ENCODE assay signal across 24 mouse cellular contexts in genomic region chr13:50355265-50355664, GRCm38 (mm10).
DNase-seq lines count a peak whose midpoint lies in the region; TF ChIP-seq lines count a peak whose summit lies in the region.
"Had no signal": no experiment of that assay in that cellular context is flagged by ENCODE, and none has a peak within 500 bp of the region (broad histone marks: within the 10 kb centered on the region; RNA-seq: fewer than 3 reads in every experiment).

No protein-coding gene starts in this region.

- H3K4me2 ChIP-seq in CH12.LX (ENCODE audit: insufficient read depth, low read depth, poor library complexity, severe bottlenecking) = no peak overlapping the region
- H3K4me2 ChIP-seq: embryonic facial prominence, embryonic 13.5 days; hindbrain, embryonic 15.5 days; neural tube, embryonic 12.5 days had no signal

- H3K9me3 ChIP-seq in CH12.LX (replicated peaks; ENCODE audit: low read length) = no peaks in the 10 kb centered on the region
- H3K9me3 ChIP-seq in limb, embryonic 10.5 days (replicated peaks) = no peaks in the 10 kb centered on the region
- H3K9me3 ChIP-seq: embryonic facial prominence, embryonic 13.5 days; heart, embryonic 10.5 days; hindbrain, embryonic 15.5 days; neural tube, embryonic 12.5 days had no signal

- no peak for TF ChIP-seq EP300 in CH12.LX (IDR thresholded peaks at IDR 0.05; ENCODE audit: low read length)

- peak; percentile 44 for TF ChIP-seq CTCF in gastrocnemius, adult 2 months (IDR thresholded peaks at IDR 0.05)
- TF ChIP-seq CTCF in left cerebral cortex, adult 2 months (IDR thresholded peaks at IDR 0.05) = peak; percentile 29
- TF ChIP-seq CTCF in CH12.LX (conservative IDR thresholded peaks at IDR 0.05 in 1 of 2, IDR thresholded peaks at IDR 0.05 in 1 of 2; ENCODE audit: low read depth in 2 of 2, low read length in 2 of 2) = peak in 1 of 2 experiments; percentile 57; a peak in 2 of 4 replicates

- TF ChIP-seq POLR2A in CH12.LX (IDR thresholded peaks at IDR 0.05; ENCODE audit: low read depth, low read length) = no peak

- no peak overlapping the region for H3K9ac ChIP-seq in CH12.LX (ENCODE audit: insufficient read depth, low read depth)
- H3K9ac ChIP-seq: embryonic facial prominence, embryonic 13.5 days; hindbrain, embryonic 15.5 days; liver, embryonic 14.5 days; neural tube, embryonic 12.5 days had no signal

- no peaks in the 10 kb centered on the region for H3K4me1 ChIP-seq in CH12.LX (ENCODE audit: control insufficient read depth in 1 of 2, insufficient read depth in 2 of 2)
- no peaks in the 10 kb centered on the region for H3K4me1 ChIP-seq in limb, embryonic 10.5 days
- H3K4me1 ChIP-seq: embryonic facial prominence, embryonic 13.5 days; heart, embryonic 10.5 days; hindbrain, embryonic 15.5 days; neural tube, embryonic 12.5 days had no signal

- dilution Hi-C loops in CH12.LX (cut with MboI; ENCODE audit: extremely low pct_ligation_motif_present, extremely low pct_unique_long_range_greater_than_20kb, low sequenced_read_pairs) = no loop called here

- no peak for DNase-seq in gastrocnemius, adult 2 months
- no peak for DNase-seq in gastrocnemius, postnatal 4 days (ENCODE audit: low spot score in 2 of 2)
- DNase-seq in left cerebral cortex, adult 2 months (ENCODE audit: extremely low spot score in 1 of 2, low spot score in 2 of 2) = no peak
- no peak for DNase-seq in left cerebral cortex, adult 8-10 months (ENCODE audit: low spot score in 2 of 2)
- peak; percentile 5 for DNase-seq in CH12.LX (ENCODE audit: extremely low read depth)
- DNase-seq in adipocyte (ENCODE audit: low spot score) = peak; percentile 3
- no peak for DNase-seq in limb, embryonic 10.5 days (ENCODE audit: low spot score)
- no peak for DNase-seq in adrenal gland, postnatal 36 days
- DNase-seq: adrenal gland, postnatal 25 days; B cell, adult 2 months; cerebellum, adult 9-10 months; gastrocnemius, postnatal 10 days; kidney, adult 18-20 months; kidney, postnatal 4 days; layer of hippocampus, postnatal 36 days; left cerebral cortex, postnatal 4 days; lung, postnatal 36 days; right cerebral cortex, postnatal 4 days had no signal

- no peak overlapping the region for H3K4me3 ChIP-seq in gastrocnemius, adult 2 months
- H3K4me3 ChIP-seq in left cerebral cortex, adult 2 months = no peak overlapping the region
- H3K4me3 ChIP-seq in CH12.LX (replicated peaks in 1 of 3; ENCODE audit: low read depth in 2 of 3, low read length in 2 of 3, poor library complexity in 1 of 3) = no peak overlapping the region
- H3K4me3 ChIP-seq in limb, embryonic 10.5 days = no peak overlapping the region
- H3K4me3 ChIP-seq: embryonic facial prominence, embryonic 13.5 days; heart, embryonic 10.5 days; hindbrain, embryonic 15.5 days; neural tube, embryonic 12.5 days had no signal

- intact Hi-C loops in gastrocnemius, adult 2 months (cut with DNase I) = no loop called here
- intact Hi-C loops in left cerebral cortex, adult 2 months (cut with DNase I) = no loop called here

- no peaks in the 10 kb centered on the region for H3K36me3 ChIP-seq in CH12.LX (replicated peaks in 1 of 2; ENCODE audit: control insufficient read depth in 1 of 2, insufficient read depth in 1 of 2, low read length in 1 of 2)
- H3K36me3 ChIP-seq in limb, embryonic 10.5 days = no peaks in the 10 kb centered on the region
- H3K36me3 ChIP-seq: embryonic facial prominence, embryonic 13.5 days; G1E; heart, embryonic 10.5 days; hindbrain, embryonic 15.5 days; neural tube, embryonic 12.5 days had no signal

- in situ Hi-C loops in CH12.LX (cut with MboI; ENCODE audit: low pct_ligation_motif_present, low pct_unique_long_range_greater_than_20kb, low sequenced_read_pairs) = no loop called here

- no peaks in the 10 kb centered on the region for H3K79me2 ChIP-seq in CH12.LX (replicated peaks; ENCODE audit: control insufficient read depth, extremely low read depth, insufficient read depth, poor library complexity, severe bottlenecking)

- 75% methylated on average over 2 of the region's 2 CpGs for WGBS in limb, embryonic 10.5 days

- H3K27ac ChIP-seq in gastrocnemius, adult 2 months = no peak overlapping the region
- no peak overlapping the region for H3K27ac ChIP-seq in left cerebral cortex, adult 2 months
- no peak overlapping the region for H3K27ac ChIP-seq in CH12.LX (ENCODE audit: insufficient read depth, low read depth)
- no peak overlapping the region for H3K27ac ChIP-seq in limb, embryonic 10.5 days
- H3K27ac ChIP-seq: embryonic facial prominence, embryonic 13.5 days; heart, embryonic 10.5 days; hindbrain, embryonic 15.5 days; liver, embryonic 14.5 days; neural tube, embryonic 12.5 days had no signal

- no peaks in the 10 kb centered on the region for H3K27me3 ChIP-seq in CH12.LX (replicated peaks)
- H3K27me3 ChIP-seq in limb, embryonic 10.5 days (ENCODE audit: low read depth, poor library complexity, severe bottlenecking) = no peaks in the 10 kb centered on the region
- H3K27me3 ChIP-seq: embryonic facial prominence, embryonic 13.5 days; hindbrain, embryonic 15.5 days; neural tube, embryonic 12.5 days had no signal

- peak; percentile 69 for TF ChIP-seq RAD21 in CH12.LX (IDR thresholded peaks at IDR 0.05; ENCODE audit: low read depth, low read length)

TF ChIP-seq in CH12.LX, 34 proteins besides CTCF, POLR2A, EP300 and RAD21:
- TF ChIP-seq JUN (IDR thresholded peaks at IDR 0.05; ENCODE audit: insufficient read depth, low read depth, low read length) = no peak
- no peak for TF ChIP-seq MAFK (IDR thresholded peaks at IDR 0.05; ENCODE audit: insufficient replicate concordance, low read length)
- TF ChIP-seq BHLHE40 (IDR thresholded peaks at IDR 0.05; ENCODE audit: low read depth, low read length) = no peak
- TF ChIP-seq POLR2AphosphoS2 (IDR thresholded peaks at IDR 0.05; ENCODE audit: low read depth, low read length) = no peak
- no peak for TF ChIP-seq CHD2 (IDR thresholded peaks at IDR 0.05; ENCODE audit: low read length)
- no peak for TF ChIP-seq ZNF384 (IDR thresholded peaks at IDR 0.05; ENCODE audit: low read depth, low read length)
- TF ChIP-seq ZKSCAN1 (IDR thresholded peaks at IDR 0.05; ENCODE audit: borderline replicate concordance, low read depth, low read length) = peak; percentile 34; the same call in 1 of the 2 replicates
- peak; percentile 44 for TF ChIP-seq SMC3 (IDR thresholded peaks at IDR 0.05; ENCODE audit: low read depth, low read length)

Comparison
In these comparisons a context has a peak if more than half of its experiments do, and no peak if none do; other contexts are left out.
1. DNase-seq: peak in CH12.LX (single experiment) and adipocyte (single experiment); none in gastrocnemius, adult 2 months (single experiment), gastrocnemius, postnatal 4 days (0 of 2), left cerebral cortex, adult 2 months (0 of 2), left cerebral cortex, adult 8-10 months (0 of 2), limb, embryonic 10.5 days (single experiment) and adrenal gland, postnatal 36 days (0 of 2).